Mouse (Mus musculus) CH12.LX (cell line): ENCODE data around the gene Zfp36. TPM values are rescaled to one million over a fixed set of nuclear protein-coding genes. Genes with fewer than 3 reads are reported as not detected.

Source experiments
- DNase-seq: peaks from one replicate; pipeline ENCODE4 v3.0.0-alpha.2; 2013; ENCODE audit errors: extremely low read depth
- H3K27ac ChIP-seq: 2 replicates; pipeline ENCODE4 v1.5.1; 2012; ENCODE audit warnings: low read depth, mild to moderate bottlenecking, control low read depth, moderate library complexity; ENCODE audit not compliant: insufficient read depth
- H3K27me3 ChIP-seq: replicated peaks from 2 replicates; pipeline ENCODE3; 2012; ENCODE audit warnings: inconsistent platforms
- H3K36me3 ChIP-seq, 2 experiments: replicated peaks in 1 of 2; 2 replicates each; pipeline versions ENCODE3 to v1.6.1; 2012; ENCODE audit warnings: inconsistent platforms in 1 of 2, low read length in 1 of 2, mild to moderate bottlenecking in 1 of 2, mixed read lengths in 1 of 2, moderate library complexity in 1 of 2; ENCODE audit not compliant: control insufficient read depth in 1 of 2, insufficient read depth in 1 of 2
- H3K4me1 ChIP-seq, 2 experiments: 2 replicates each; pipeline ENCODE4 v1.6.1; 2012; ENCODE audit warnings: inconsistent platforms in 1 of 2, moderate library complexity in 1 of 2; ENCODE audit not compliant: insufficient read depth in 2 of 2, control insufficient read depth in 1 of 2
- H3K4me2 ChIP-seq: 2 replicates; pipeline ENCODE4 v1.6.1; 2012; ENCODE audit warnings: low read depth, mild to moderate bottlenecking, control low read depth; ENCODE audit not compliant: poor library complexity, insufficient read depth, severe bottlenecking
- H3K4me3 ChIP-seq, 3 experiments: fragments of 150-350 bp in 1 of 3; sonication (generic) in 1 of 3; replicated peaks in 1 of 3; 2 replicates each; pipeline versions ENCODE3 to v1.5.1; 2011 to 2012; ENCODE audit warnings: low read depth in 2 of 3, low read length in 2 of 3, mild to moderate bottlenecking in 2 of 3, moderate library complexity in 2 of 3, control low read depth in 1 of 3, improper control_type of control experiment in 1 of 3, inconsistent platforms in 1 of 3, mixed read lengths in 1 of 3; ENCODE audit not compliant: poor library complexity in 1 of 3
- H3K79me2 ChIP-seq: replicated peaks from 2 replicates; pipeline ENCODE4 v1.6.1; 2012; ENCODE audit warnings: mild to moderate bottlenecking, moderate library complexity; ENCODE audit not compliant: control insufficient read depth, poor library complexity, insufficient read depth, severe bottlenecking; ENCODE audit errors: extremely low read depth
- H3K9ac ChIP-seq: 2 replicates; pipeline ENCODE4 v1.6.1; 2012; ENCODE audit warnings: low read depth, mild to moderate bottlenecking, control low read depth, moderate library complexity; ENCODE audit not compliant: insufficient read depth
- H3K9me3 ChIP-seq: replicated peaks from 2 replicates; pipeline ENCODE3; 2012; ENCODE audit warnings: low read length, inconsistent platforms, mixed read lengths
- CHD1 ChIP-seq: IDR thresholded peaks from 2 replicates; pipeline ENCODE4 v1.6.1; 2012; ENCODE audit warnings: low read depth, low read length, improper control_type of control experiment, inconsistent platforms
- CHD2 ChIP-seq: IDR thresholded peaks from 2 replicates; pipeline ENCODE4 v1.6.1; 2011; ENCODE audit warnings: low read length, improper control_type of control experiment
- CTCF ChIP-seq, 2 experiments: IDR thresholded peaks in 1 of 2; conservative IDR thresholded peaks in 1 of 2; 2 replicates each; pipeline ENCODE4 v1.5.1; 2011 to 2012; ENCODE audit warnings: low read depth in 2 of 2, low read length in 2 of 2, improper control_type of control experiment in 1 of 2, inconsistent platforms in 1 of 2, mild to moderate bottlenecking in 1 of 2, moderate library complexity in 1 of 2
- EP300 ChIP-seq: IDR thresholded peaks from 2 replicates; pipeline ENCODE4 v1.6.1; 2011; ENCODE audit warnings: low read length, improper control_type of control experiment
- ETS1 ChIP-seq: conservative IDR thresholded peaks from 2 replicates; pipeline ENCODE4 v1.6.1; 2012; ENCODE audit warnings: low read depth, mild to moderate bottlenecking, inconsistent platforms, low read length, improper control_type of control experiment, moderate library complexity
- HCFC1 ChIP-seq: IDR thresholded peaks from 2 replicates; pipeline ENCODE4 v1.6.1; 2012; ENCODE audit warnings: low read depth, mild to moderate bottlenecking, inconsistent platforms, low read length, improper control_type of control experiment
- IRF4 ChIP-seq: IDR thresholded peaks from 2 replicates; pipeline ENCODE4 v1.6.1; 2014; ENCODE audit warnings: low read depth, mild to moderate bottlenecking, inconsistent platforms, low read length, improper control_type of control experiment
- JUND ChIP-seq: conservative IDR thresholded peaks from 2 replicates; pipeline ENCODE4 v1.6.1; 2011; ENCODE audit warnings: low read depth, low read length, improper control_type of control experiment
- MAFK ChIP-seq: IDR thresholded peaks from 2 replicates; pipeline ENCODE4 v1.6.1; 2011; ENCODE audit warnings: low read length, improper control_type of control experiment; ENCODE audit not compliant: insufficient replicate concordance
- MAX ChIP-seq: IDR thresholded peaks from 2 replicates; pipeline ENCODE4 v1.6.1; 2011; ENCODE audit warnings: low read length, improper control_type of control experiment
- MYC ChIP-seq: IDR thresholded peaks from 2 replicates; pipeline ENCODE4 v1.6.1; 2011; ENCODE audit warnings: low read depth, mild to moderate bottlenecking, improper control_type of control experiment, low read length
- NELFE ChIP-seq: IDR thresholded peaks from 2 replicates; pipeline ENCODE4 v1.6.1; 2011; ENCODE audit warnings: low read depth, low read length, improper control_type of control experiment
- POLR2A ChIP-seq: IDR thresholded peaks from 2 replicates; pipeline ENCODE4 v1.6.1; 2011; ENCODE audit warnings: low read depth, mild to moderate bottlenecking, improper control_type of control experiment, low read length
- RCOR1 ChIP-seq: conservative IDR thresholded peaks from 2 replicates; pipeline ENCODE4 v1.6.1; 2012; ENCODE audit warnings: low read depth, mild to moderate bottlenecking, inconsistent platforms, low read length, improper control_type of control experiment
- SMC3 ChIP-seq: IDR thresholded peaks from 2 replicates; pipeline ENCODE4 v1.6.1; 2011; ENCODE audit warnings: low read depth, low read length, improper control_type of control experiment
- UBTF ChIP-seq: IDR thresholded peaks from 2 replicates; pipeline ENCODE4 v1.6.1; 2012; ENCODE audit warnings: low read depth, mild to moderate bottlenecking, inconsistent platforms, low read length, improper control_type of control experiment, moderate library complexity
- USF1 ChIP-seq: IDR thresholded peaks from 2 replicates; pipeline ENCODE4 v1.6.1; 2014; ENCODE audit warnings: low read depth, mild to moderate bottlenecking, inconsistent platforms, low read length, improper control_type of control experiment
- ZKSCAN1 ChIP-seq: IDR thresholded peaks from 2 replicates; pipeline ENCODE4 v1.6.1; 2012; ENCODE audit warnings: low read depth, inconsistent platforms, low read length, improper control_type of control experiment, borderline replicate concordance
- ZMIZ1 ChIP-seq: IDR thresholded peaks from 2 replicates; pipeline ENCODE4 v1.6.1; 2012; ENCODE audit warnings: low read depth, mild to moderate bottlenecking, inconsistent platforms, low read length, improper control_type of control experiment
- ZNF384 ChIP-seq: IDR thresholded peaks from 2 replicates; pipeline ENCODE4 v1.6.1; 2012; ENCODE audit warnings: low read depth, low read length, improper control_type of control experiment, inconsistent platforms
- dilution Hi-C: fragments of 300-500 bp; cut with MboI; formaldehyde crosslinking; loops from 2 replicates; pipeline ENCODE4 v1.14.3; 2020; ENCODE audit warnings: low sequenced_read_pairs; ENCODE audit not compliant: extremely low pct_unique_long_range_greater_than_20kb, extremely low pct_ligation_motif_present
- in situ Hi-C: fragments of 300-500 bp; cut with MboI; formaldehyde crosslinking; loops from 3 replicates; pipeline ENCODE4 v1.14.3; 2019; ENCODE audit warnings: low sequenced_read_pairs, low pct_ligation_motif_present, low pct_unique_long_range_greater_than_20kb, mixed read lengths
- polyA plus RNA-seq: library from polyadenylated mRNA; unstranded; fragments of >175 nt; gene quantifications from 2 replicates; pipeline ENCODE4 v1.2.1, GENCODE M21; 2012; ENCODE audit warnings: low read depth; ENCODE audit not compliant: insufficient read length
- total RNA-seq, 2 experiments: library from RNA; depleted of rRNA; stranded (reverse); fragments of 300-350 nt in 1 of 2; fragments of >200 nt in 1 of 2; gene quantifications; 2 replicates each; pipeline ENCODE4 v1.2.3; 2012 to 2014

Zfp36 gene
- total and polyA plus RNA-seq, 3 experiments = 1.9 to 9.9 (median 2.8) TPM

GRCm38 (mm10) chr7:28361647-28362341 lies 18.3 kb downstream of the Zfp36 start:
- Histone ChIP-seq H3K9me3 (no peaks in the 10 kb centered on the region), H3K36me3 (peaks cover 11 to 55% of the 10 kb centered on the region in 2 experiments), H3K79me2 (no peaks in the 10 kb centered on the region), H3K27ac (no peak overlapping the region), H3K9ac (no peak overlapping the region), H3K4me1 (peaks cover 3 to 12% of the 10 kb centered on the region in 2 experiments), H3K4me2 (no peak overlapping the region), H3K4me3 (no peak overlapping the region), H3K27me3 (no peaks in the 10 kb centered on the region)
- dilution Hi-C loops = no loop called here
- in situ Hi-C loops = no loop called here
- TF ChIP-seq SMC3 (no peak), POLR2A (no peak), UBTF (no peak), ZNF384 (no peak), EP300 (no peak), RCOR1 (no peak), JUND (no peak), ETS1 (no peak), CHD2 (no peak), MYC (no peak), ZKSCAN1 (no peak), NELFE (no peak), HCFC1 (no peak)
- no peak for DNase-seq

GRCm38 (mm10) chr7:28360291-28360690 lies 19.8 kb downstream of the Zfp36 start:
- H3K9me3 ChIP-seq = no peaks in the 10 kb centered on the region
- H3K4me1 ChIP-seq = peaks cover 0 to 7% of the 10 kb centered on the region in 2 experiments; a peak in 2 of 4 replicates
- H3K36me3 ChIP-seq = peaks cover 11 to 52% of the 10 kb centered on the region in 2 experiments
- H3K27me3 ChIP-seq = no peaks in the 10 kb centered on the region
- DNase-seq = no peak
- no peak overlapping the region for H3K27ac ChIP-seq
- dilution Hi-C loops = no loop called here
- no peaks in the 10 kb centered on the region for H3K79me2 ChIP-seq
- in situ Hi-C loops = no loop called here
- H3K9ac ChIP-seq = no peak overlapping the region
- no peak for TF ChIP-seq NELFE
- no peak for TF ChIP-seq ZMIZ1
- no peak overlapping the region for H3K4me3 ChIP-seq
- H3K4me2 ChIP-seq = no peak overlapping the region

DNA sequence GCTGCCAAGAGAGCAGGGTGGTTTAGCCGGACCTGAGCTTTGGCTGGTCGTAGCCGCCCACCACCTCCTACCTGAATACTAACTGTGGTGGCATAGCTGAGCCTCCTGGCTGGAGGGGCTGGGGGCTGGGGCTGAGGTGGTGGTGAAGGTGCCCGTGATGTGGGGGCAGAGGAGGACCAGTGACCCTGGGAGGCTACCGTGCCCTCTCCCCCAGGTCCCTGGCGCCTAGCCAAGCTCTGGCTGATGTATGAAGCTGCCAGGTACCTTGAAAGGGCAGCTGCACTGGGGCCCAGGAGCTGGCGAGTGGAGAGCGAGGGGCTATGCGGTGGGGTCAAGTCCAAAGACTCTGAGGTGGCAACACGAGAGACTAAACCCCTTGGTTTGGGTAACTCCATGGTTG lies 20.2 kb downstream of the Zfp36 start:
- in situ Hi-C loops (no loop called here), dilution Hi-C loops (no loop called here)

More for the DNA sequence above, 20.2 kb downstream of the Zfp36 start:
- TF ChIP-seq MAFK = no peak
- no peak for TF ChIP-seq USF1
- no peak for TF ChIP-seq ZKSCAN1
- no peak for TF ChIP-seq MAX
- TF ChIP-seq IRF4 = no peak
- no peak for TF ChIP-seq NELFE
- no peak for TF ChIP-seq SMC3
- TF ChIP-seq EP300 = no peak
- no peak for TF ChIP-seq CTCF (conservative IDR thresholded peaks at IDR 0.05 in 1 of 2, IDR thresholded peaks at IDR 0.05 in 1 of 2; ENCODE audit: low read depth in 2 of 2, low read length in 2 of 2)
- no peak for TF ChIP-seq UBTF
- TF ChIP-seq CHD1 = no peak
- TF ChIP-seq, all 38 proteins: peak for 0
- Histone ChIP-seq H3K9ac (no peak overlapping the region), H3K79me2 (no peaks in the 10 kb centered on the region), H3K27me3 (no peaks in the 10 kb centered on the region), H3K9me3 (no peaks in the 10 kb centered on the region), H3K4me3 (no peak overlapping the region), H3K4me2 (no peak overlapping the region), H3K27ac (no peak overlapping the region), H3K36me3 (peaks cover 11 to 53% of the 10 kb centered on the region in 2 experiments), H3K4me1 (peaks cover 0 to 7% of the 10 kb centered on the region in 2 experiments; a peak in 2 of 4 replicates)
- DNase-seq = no peak
